Mouse (Mus musculus) layer of hippocampus, postnatal 36 days (tissue): ENCODE results near the gene Phc3. TPM values are rescaled to one million over a fixed set of nuclear protein-coding genes. Genes with fewer than 3 reads are reported as not detected.
A peak's percentile ranks its signal among the peaks of the same experiment; 100 is the strongest.

ENCODE experiments used
- DNase-seq, 2 experiments: peaks; one replicate each; pipeline ENCODE4 v3.0.0; 2022
- total RNA-seq, 2 experiments: library from RNA; stranded (reverse); gene quantifications; 2 replicates each; pipeline ENCODE4 v1.2.3; 2021

The Phc3 gene
- 10 to 100 TPM; 41.6 to 45.3 TPM for total RNA-seq

- DNase-seq: peak; percentile 91 to 92
Observed at GRCm38 (mm10) chr3:30969104-30969581, at the start of gene Phc3. Gene Phc3, minus strand, starts transcription at chr3:30969415.

GRCm38 (mm10) chr3:31017652-31018051 lies 48.4 kb upstream of the Phc3 start:
- no peak for DNase-seq

GRCm38 (mm10) chr3:31016594-31017196 lies 47.5 kb upstream of the Phc3 start:
- DNase-seq: no peak

- DNase-seq: no peak
Observed at GRCm38 (mm10) chr3:31015682-31016443, 46.6 kb upstream of the Phc3 start.

- no peak for DNase-seq
Observed at GRCm38 (mm10) chr3:31014374-31014773, 45.2 kb upstream of the Phc3 start.

- DNase-seq: no peak
Observed at GRCm38 (mm10) chr3:31004320-31005209, 35.4 kb upstream of the Phc3 start.

GRCm38 (mm10) chr3:31001048-31001676 lies 31.9 kb upstream of the Phc3 start:
- no peak for DNase-seq

GRCm38 (mm10) chr3:31000018-31000407 lies 30.8 kb upstream of the Phc3 start:
- no peak for DNase-seq

- no peak for DNase-seq
Observed at GRCm38 (mm10) chr3:30999401-31000017, 30.3 kb upstream of the Phc3 start.

- no peak for DNase-seq
Observed at GRCm38 (mm10) chr3:30996688-30997014, 27.4 kb upstream of the Phc3 start.

GRCm38 (mm10) chr3:30995899-30996687 lies 26.9 kb upstream of the Phc3 start:
- DNase-seq: no peak

GRCm38 (mm10) chr3:30995283-30995898 lies 26.2 kb upstream of the Phc3 start, which contains the start of gene Prkci:
Gene Prkci, plus strand, starts transcription at chr3:30995747.
- peak; percentile 91 to 94 for DNase-seq

- DNase-seq: no peak
Observed at GRCm38 (mm10) chr3:30994859-30995258, 25.6 kb upstream of the Phc3 start.

GRCm38 (mm10) chr3:30993066-30993573 lies 23.9 kb upstream of the Phc3 start:
- DNase-seq: no peak

GRCm38 (mm10) chr3:30992161-30992560 lies 22.9 kb upstream of the Phc3 start:
- DNase-seq: no peak

GRCm38 (mm10) chr3:30987396-30988318 lies 18.4 kb upstream of the Phc3 start:
- no peak for DNase-seq

- DNase-seq: no peak
Observed at GRCm38 (mm10) chr3:30982924-30983536, 13.8 kb upstream of the Phc3 start.

- no peak for DNase-seq
Observed at GRCm38 (mm10) chr3:30981616-30982380, 12.6 kb upstream of the Phc3 start.
